Mouse (Mus musculus) forebrain, embryonic 14.5 days (tissue): ENCODE results near the gene Abcg1. TPM values are rescaled to one million over a fixed set of nuclear protein-coding genes. Genes with fewer than 3 reads are reported as not detected.

ENCODE experiments used
- ATAC-seq: fragments of 200-750 bp; cut with Nextera tagmentation; 2 replicates; pipeline ENCODE4 v1.8.0; 2017; ENCODE audit warnings: mild to moderate bottlenecking, moderate library complexity
- DNase-seq: peaks from one replicate; pipeline ENCODE4 v3.0.0-alpha.2; 2015; ENCODE audit warnings: low spot score
- H3K27ac ChIP-seq: fragments of 300-500 bp; sonication (generic); 2 replicates; pipeline ENCODE4 v1.5.1; 2014; ENCODE audit warnings: low read depth, mild to moderate bottlenecking, control low read depth, low read length, moderate library complexity
- H3K27me3 ChIP-seq: fragments of 300-500 bp; sonication (generic); replicated peaks from 2 replicates; pipeline ENCODE4 v1.6.1; 2014; ENCODE audit warnings: low read length, control low read depth, mixed read lengths; ENCODE audit not compliant: control insufficient read depth, insufficient read depth
- H3K36me3 ChIP-seq: fragments of 300-500 bp; sonication (generic); 2 replicates; pipeline ENCODE4 v1.6.1; 2014; ENCODE audit warnings: low read length, control low read depth; ENCODE audit not compliant: control insufficient read depth, insufficient read depth
- H3K4me1 ChIP-seq: fragments of 300-500 bp; sonication (generic); 2 replicates; pipeline ENCODE4 v1.6.1; 2014; ENCODE audit warnings: antibody characterized with exemption, low read length, control low read depth; ENCODE audit not compliant: control insufficient read depth, insufficient read depth
- H3K4me2 ChIP-seq: fragments of 300-500 bp; sonication (generic); 2 replicates; pipeline ENCODE4 v1.6.1; 2014; ENCODE audit warnings: mild to moderate bottlenecking, control low read depth, low read length
- H3K4me3 ChIP-seq: fragments of 300-500 bp; sonication (generic); 2 replicates; pipeline ENCODE4 v1.5.1; 2014; ENCODE audit warnings: low read depth, low read length, control low read depth
- H3K9ac ChIP-seq: fragments of 300-500 bp; sonication (generic); 2 replicates; pipeline ENCODE4 v1.6.1; 2014; ENCODE audit warnings: mild to moderate bottlenecking, low read length, control low read depth, moderate library complexity
- H3K9me3 ChIP-seq: fragments of 300-500 bp; sonication (generic); replicated peaks from 2 replicates; pipeline ENCODE4 v1.6.1; 2016; ENCODE audit warnings: low read length, control low read depth, mixed read lengths; ENCODE audit not compliant: control insufficient read depth
- WGBS: fragments of 180-500 bp; shearing (Covaris S2); extraction: QIAGEN DNeasy Blood & Tissue Kit; methylation state at CpG from one replicate; pipeline ENCODE4 v1.1.7; 2014; 5-methylcytosine and 5-hydroxymethylcytosine counted together
- polyA plus RNA-seq: library from polyadenylated mRNA; unstranded; fragments of >200 nt; fragmentation: Nextera tagmentation; extraction: Ambion mirVana; gene quantifications from 2 replicates; pipeline ENCODE4 v1.2.1, GENCODE M21; 2014

Abcg1 gene
- polyA plus RNA-seq, 1 experiment from 2014 or later = 16.8 TPM

DNA sequence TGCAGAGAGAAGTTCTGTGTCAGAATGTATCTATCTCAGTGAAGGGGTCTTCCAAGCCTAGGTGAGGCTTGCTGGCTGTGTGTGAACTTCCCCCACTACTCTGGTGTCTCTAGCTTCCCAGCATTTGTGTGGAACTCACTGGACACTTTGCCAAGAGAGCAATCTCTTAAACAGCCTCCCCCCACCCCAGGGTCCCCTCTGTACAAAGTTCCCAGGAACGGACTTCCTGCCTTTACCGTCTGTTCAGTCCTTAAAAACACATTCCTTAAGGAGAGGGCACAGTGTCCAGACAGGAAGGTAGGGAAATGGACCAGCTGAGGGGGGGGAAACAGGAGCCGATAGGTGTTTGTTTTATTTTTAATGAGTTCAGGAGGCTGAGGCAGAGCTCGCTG lies 2.7 kb downstream of the Abcg1 start:
- DNase-seq (no peak), ATAC-seq (no peak)
- Histone ChIP-seq H3K27ac (no peak overlapping the region), H3K9ac (no peak overlapping the region), H3K4me2 (no peak overlapping the region), H3K9me3 (no peaks in the 10 kb centered on the region), H3K4me3 (no peak overlapping the region), H3K4me1 (peaks cover 10% of the 10 kb centered on the region), H3K36me3 (0 out of 2 replicates have a peak, but pooled peaks cover 3% of the 10 kb centered on the region), H3K27me3 (peaks cover 4% of the 10 kb centered on the region; the same call in 1 of the 2 replicates)
- 69% methylated on average over 4 of the region's 4 CpGs for WGBS

DNA sequence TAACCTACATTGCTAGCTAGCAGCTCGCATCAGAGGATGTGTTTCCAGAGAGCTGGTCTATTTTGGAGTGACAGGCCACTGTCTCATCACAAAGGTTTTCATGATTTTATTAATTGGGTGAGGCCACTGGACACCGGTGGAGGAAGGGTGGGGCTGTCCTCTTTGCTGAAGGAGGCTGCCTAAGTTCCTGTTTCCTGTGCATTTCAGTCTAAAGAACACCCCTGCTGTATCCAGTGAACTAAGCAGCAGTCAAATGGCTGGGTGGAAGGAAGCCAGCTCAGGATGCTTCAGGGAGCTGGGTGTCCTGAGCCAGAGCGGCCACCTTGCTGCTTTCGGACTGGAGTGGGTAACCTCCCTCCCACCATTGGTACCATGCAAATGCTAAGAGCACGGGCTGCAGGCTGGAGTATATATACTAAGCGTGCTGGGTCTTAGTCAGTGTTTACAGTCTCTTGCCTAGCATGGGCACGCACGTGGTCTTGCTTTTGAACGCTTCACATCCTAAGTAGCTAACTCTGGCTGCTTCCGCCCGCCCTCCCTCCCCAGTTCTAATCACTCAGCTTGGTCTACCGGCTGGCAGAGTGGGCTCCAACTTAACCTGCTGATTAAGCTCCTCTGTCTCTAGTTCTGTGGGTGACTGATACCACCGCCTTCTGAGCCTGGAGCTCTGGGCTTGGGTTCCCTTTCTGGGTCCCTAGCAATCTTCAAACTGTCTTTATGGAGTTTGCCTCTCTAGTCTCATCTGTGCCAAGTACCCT lies 3.3 kb downstream of the Abcg1 start:
- no peak overlapping the region for H3K4me3 ChIP-seq
- ATAC-seq = no peak
- 0 out of 2 replicates have a peak, but pooled peaks cover 3% of the 10 kb centered on the region for H3K36me3 ChIP-seq
- no peaks in the 10 kb centered on the region for H3K9me3 ChIP-seq
- 0 out of 2 replicates have a peak, but pooled peaks cover 4% of the 10 kb centered on the region for H3K27me3 ChIP-seq
- no peak overlapping the region for H3K4me2 ChIP-seq
- no peak for DNase-seq
- H3K9ac ChIP-seq = no peak overlapping the region
- peaks cover 10% of the 10 kb centered on the region for H3K4me1 ChIP-seq
- 58% methylated on average over 13 of the region's 13 CpGs for WGBS
- no peak overlapping the region for H3K27ac ChIP-seq

DNA sequence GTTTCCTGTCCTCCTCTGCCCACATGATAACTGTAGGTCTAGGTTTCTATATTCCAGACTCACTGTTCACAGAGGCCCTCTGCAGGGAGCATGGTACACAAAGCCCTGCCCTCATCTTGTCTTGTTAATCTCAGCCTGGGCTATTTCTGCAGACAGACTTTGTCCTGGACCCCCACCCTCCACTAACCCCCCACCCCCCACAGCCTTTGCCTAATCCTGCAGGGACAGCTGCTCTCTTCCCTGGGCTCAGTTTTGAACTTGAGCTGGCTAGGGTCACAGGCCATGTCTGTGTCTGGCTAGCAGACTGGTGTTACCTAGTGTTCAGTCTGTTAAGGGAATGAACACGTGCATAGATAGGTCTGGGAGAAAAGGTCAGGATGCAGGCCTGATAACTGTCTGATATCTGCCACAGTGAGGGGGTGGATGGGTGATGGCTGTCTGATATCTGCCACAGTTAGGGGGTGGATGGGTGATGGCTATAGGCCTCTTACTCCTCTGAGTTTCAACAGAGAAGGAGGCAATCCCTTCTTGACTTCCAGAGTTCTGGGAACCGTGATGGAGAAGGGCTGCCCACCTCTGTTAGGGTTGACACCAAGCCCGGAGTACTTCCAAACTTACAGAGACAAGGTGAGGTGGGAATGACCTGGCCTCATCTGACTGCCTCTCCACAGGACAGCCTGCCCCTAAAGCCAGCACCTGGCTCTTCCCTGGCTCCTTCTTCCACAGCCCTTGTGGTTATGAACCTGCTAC lies 4.0 kb downstream of the Abcg1 start:
- Histone ChIP-seq H3K4me2 (no peak overlapping the region), H3K4me3 (no peak overlapping the region), H3K36me3 (0 out of 2 replicates have a peak, but pooled peaks cover 7% of the 10 kb centered on the region), H3K9ac (no peak overlapping the region), H3K4me1 (peaks cover 10% of the 10 kb centered on the region), H3K9me3 (no peaks in the 10 kb centered on the region), H3K27ac (no peak overlapping the region), H3K27me3 (0 out of 2 replicates have a peak, but pooled peaks cover 4% of the 10 kb centered on the region)
- DNase-seq (no peak), ATAC-seq (no peak)
- 83% methylated on average over 3 of the region's 3 CpGs for WGBS

DNA sequence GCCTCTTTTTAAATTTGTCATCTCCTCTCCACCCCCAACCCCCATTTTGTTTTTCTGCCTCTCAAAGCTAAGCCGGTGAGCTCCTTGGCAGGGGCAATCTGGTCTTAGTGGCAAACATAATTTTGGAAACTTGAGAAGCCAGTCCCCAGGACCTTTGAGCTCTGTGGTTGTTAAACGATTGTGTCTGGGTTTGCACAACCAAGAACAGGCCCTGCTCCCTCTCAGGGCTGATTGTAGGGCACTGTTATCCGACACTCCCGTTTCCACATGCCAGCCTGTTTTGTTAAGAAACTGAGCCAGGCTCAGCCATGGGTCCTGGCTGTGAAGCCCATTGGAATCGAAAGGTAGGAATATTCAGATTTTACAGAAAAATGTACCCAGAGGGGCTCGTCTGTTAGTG lies 8.6 kb downstream of the Abcg1 start:
- Histone ChIP-seq H3K9me3 (no peaks in the 10 kb centered on the region), H3K9ac (no peak overlapping the region), H3K4me2 (no peak overlapping the region), H3K27ac (no peak overlapping the region), H3K27me3 (no peaks in the 10 kb centered on the region), H3K36me3 (0 out of 2 replicates have a peak, but pooled peaks cover 13% of the 10 kb centered on the region), H3K4me1 (peaks cover 10% of the 10 kb centered on the region), H3K4me3 (no peak overlapping the region)
- ATAC-seq (no peak), DNase-seq (no peak)
- 81% methylated on average over 6 of the region's 6 CpGs for WGBS

DNA sequence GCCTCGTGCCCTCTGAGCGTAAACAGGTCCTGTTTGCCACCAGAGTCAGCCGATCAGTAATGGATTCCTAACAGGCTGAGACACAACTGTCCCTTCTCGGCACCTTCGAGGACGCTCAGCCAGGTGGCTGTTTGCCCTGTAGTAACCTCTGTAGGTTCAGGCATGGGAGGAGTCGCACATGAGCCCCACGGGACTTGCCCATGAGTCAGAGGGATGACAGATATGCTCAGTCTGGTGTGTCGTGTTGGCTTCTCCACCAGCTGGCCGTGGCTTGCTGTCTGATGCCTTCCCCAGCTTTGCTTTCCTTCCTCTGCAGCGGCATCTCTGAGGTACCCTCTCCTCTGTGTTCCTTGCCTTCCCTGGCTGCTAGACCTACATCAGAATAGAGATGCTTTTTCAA lies 9.6 kb downstream of the Abcg1 start:
- DNase-seq = no peak
- WGBS = 90% methylated on average over 11 of the region's 11 CpGs

DNA sequence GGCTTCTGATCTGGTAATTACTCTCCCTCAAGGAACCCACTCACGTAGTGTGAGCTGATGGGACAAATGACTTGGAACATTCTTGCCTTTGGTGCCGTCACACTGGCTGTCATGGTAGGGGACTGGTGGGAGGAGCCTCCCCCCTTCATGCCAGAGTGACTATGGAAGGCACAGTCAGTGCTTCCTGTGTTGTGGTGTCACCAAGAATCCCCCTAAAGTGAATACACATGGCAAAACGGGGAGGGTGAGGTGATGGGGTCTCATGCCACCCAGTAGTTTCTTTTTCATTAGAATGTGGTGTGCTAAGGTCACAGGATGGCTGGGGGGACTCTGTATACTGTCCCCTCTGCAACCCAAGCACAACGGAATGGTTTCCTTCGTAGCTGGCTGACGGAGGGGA lies 11.6 kb downstream of the Abcg1 start:
- WGBS = 83% methylated on average over 6 of the region's 6 CpGs
- H3K4me1 ChIP-seq = peaks cover 40% of the 10 kb centered on the region

More for the DNA sequence above, 9.6 kb downstream of the Abcg1 start:
- ATAC-seq = no peak
- H3K36me3 ChIP-seq = 0 out of 2 replicates have a peak, but pooled peaks cover 13% of the 10 kb centered on the region
- no peak overlapping the region for H3K4me2 ChIP-seq
- H3K4me1 ChIP-seq = peaks cover 20% of the 10 kb centered on the region
- H3K27ac ChIP-seq = no peak overlapping the region
- no peaks in the 10 kb centered on the region for H3K27me3 ChIP-seq
- H3K9ac ChIP-seq = no peak overlapping the region
- H3K4me3 ChIP-seq = no peak overlapping the region
- H3K9me3 ChIP-seq = no peaks in the 10 kb centered on the region

DNA sequence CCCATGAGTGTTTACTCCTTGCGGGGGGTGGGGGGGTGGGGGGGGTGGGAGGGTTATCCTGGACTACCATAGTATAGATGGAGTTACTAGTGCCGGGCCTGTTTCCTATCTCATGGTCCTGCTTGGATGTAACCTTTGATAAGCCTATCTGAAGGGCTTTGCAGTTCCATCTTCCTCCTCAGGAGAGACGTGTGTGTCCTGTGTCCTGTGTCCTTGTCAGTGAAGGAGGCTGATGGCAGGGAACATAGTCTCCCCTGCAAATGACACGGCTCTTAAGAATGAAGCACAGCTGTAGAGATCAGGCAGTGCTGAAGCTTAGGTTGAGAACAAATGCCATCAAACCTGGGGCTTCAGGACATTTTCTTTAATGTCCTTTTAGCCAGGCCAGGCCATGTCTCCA lies 12.4 kb downstream of the Abcg1 start:
- WGBS = 74% methylated on average over 4 of the region's 4 CpGs
- no peak for DNase-seq
- no peaks in the 10 kb centered on the region for H3K27me3 ChIP-seq
- ATAC-seq = no peak
- H3K9me3 ChIP-seq = no peaks in the 10 kb centered on the region
- H3K4me1 ChIP-seq = peaks cover 43% of the 10 kb centered on the region
- H3K36me3 ChIP-seq = 0 out of 2 replicates have a peak, but pooled peaks cover 10% of the 10 kb centered on the region
- no peak overlapping the region for H3K4me3 ChIP-seq
- no peak overlapping the region for H3K4me2 ChIP-seq
- H3K9ac ChIP-seq = no peak overlapping the region
- no peak overlapping the region for H3K27ac ChIP-seq

More for the DNA sequence above, 11.6 kb downstream of the Abcg1 start:
- no peak overlapping the region for H3K9ac ChIP-seq
- 0 out of 2 replicates have a peak, but pooled peaks cover 13% of the 10 kb centered on the region for H3K36me3 ChIP-seq
- DNase-seq (no peak), ATAC-seq (no peak)
- no peaks in the 10 kb centered on the region for H3K27me3 ChIP-seq
- no peak overlapping the region for H3K4me2 ChIP-seq
- H3K4me3 ChIP-seq = no peak overlapping the region
- no peaks in the 10 kb centered on the region for H3K9me3 ChIP-seq
- no peak overlapping the region for H3K27ac ChIP-seq

DNA sequence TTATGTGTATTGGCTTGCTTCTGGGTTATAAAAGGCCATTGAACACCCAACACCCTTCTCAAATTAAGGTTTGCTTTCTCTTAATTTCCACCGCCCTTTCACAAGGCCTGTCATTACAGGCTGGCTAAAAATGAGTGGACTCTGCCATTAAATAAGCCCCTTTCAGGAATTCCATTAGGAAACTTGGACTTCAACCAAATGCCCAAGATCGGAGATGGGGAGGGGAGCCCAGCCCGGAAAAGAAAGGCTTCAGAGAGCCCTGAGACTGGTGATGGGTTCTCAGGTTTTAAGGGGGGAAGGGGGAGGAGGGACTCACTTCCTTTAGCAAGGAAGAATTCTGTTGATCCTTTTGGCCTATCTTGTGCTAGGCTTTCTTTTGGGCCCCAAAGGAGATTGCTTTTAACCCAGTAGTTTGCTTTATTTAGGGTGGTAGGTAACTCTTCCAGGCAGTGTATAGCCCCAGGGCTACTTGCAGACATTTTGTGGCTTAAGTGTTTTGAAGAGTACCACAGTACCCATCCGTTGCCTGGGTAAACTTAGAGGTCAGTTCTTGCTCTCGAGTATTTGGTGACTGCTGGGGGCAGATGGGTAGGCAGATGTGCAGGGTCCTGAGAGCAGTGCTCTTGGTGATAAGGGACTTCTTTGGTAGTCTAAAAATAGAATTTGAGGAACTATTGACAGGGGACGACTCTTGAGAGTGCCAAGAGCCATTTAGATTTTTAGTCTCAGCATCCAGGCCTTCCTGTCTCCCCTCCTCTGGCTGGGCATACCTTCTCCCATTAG lies 13.1 kb downstream of the Abcg1 start:
- no peak overlapping the region for H3K4me2 ChIP-seq

More for the DNA sequence above, 13.1 kb downstream of the Abcg1 start:
- Histone ChIP-seq H3K4me1 (peaks cover 43% of the 10 kb centered on the region), H3K9me3 (no peaks in the 10 kb centered on the region), H3K27me3 (no peaks in the 10 kb centered on the region), H3K9ac (no peak overlapping the region), H3K27ac (peak overlapping the region; percentile 49; the same call in 1 of the 2 replicates), H3K36me3 (0 out of 2 replicates have a peak, but pooled peaks cover 10% of the 10 kb centered on the region), H3K4me3 (no peak overlapping the region)
- WGBS = 30% methylated on average over 6 of the region's 6 CpGs
- ATAC-seq (no peak), DNase-seq (peak; percentile 73)
